Mouse (Mus musculus) layer of hippocampus, adult 9-10 months (tissue): ENCODE data around the gene Mecom.
A peak's percentile ranks its signal among the peaks of the same experiment; 100 is the strongest.
"Not testable (repeated sequence)": the region's sequence is repeated elsewhere in the genome, so short reads cannot be mapped to it uniquely, and the experiment has no call there.

ENCODE experiments used
- DNase-seq: peaks from one replicate; pipeline ENCODE4 v3.0.0; 2022; ENCODE audit warnings: low spot score

Mecom gene

DNA sequence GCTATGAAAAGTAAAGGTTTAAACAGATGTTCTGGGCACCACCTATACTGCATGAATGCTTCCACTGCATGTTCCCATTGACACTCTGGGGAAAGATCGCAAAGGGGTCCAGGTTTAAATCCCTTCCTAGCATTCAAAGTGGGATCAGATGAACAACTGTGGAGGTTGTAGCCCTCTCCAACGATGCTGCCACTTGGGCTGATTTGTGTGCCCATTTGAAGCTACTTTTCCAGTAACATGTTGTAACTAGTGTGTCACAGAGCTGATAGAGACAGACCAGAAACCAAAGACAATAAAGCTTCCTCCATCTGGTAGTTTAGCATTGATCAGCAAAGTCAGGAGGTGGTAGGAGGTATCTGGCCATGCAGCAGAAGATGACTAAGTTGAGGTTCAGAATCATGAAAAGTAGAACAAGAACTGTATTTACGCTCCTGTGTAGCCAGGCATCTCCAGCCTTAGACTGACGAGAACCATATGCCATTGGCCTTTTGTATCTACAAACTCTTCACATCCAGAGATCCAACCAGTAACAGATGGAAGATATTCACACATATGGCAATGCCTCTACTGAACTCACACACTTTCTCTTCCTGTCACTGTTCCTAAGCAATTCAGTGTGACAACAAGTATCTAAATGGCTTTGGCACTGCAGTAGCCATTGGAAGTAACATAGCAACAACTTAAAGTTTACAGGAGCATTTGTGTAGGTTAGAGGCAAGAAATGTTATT is 299.0 kb downstream of the Mecom start:
- peak; percentile 36 for DNase-seq

- DNase-seq, result no peak
These were observed 300.6 kb downstream of the Mecom start for GRCm38 (mm10) chr3:30247256-30247655.

DNA sequence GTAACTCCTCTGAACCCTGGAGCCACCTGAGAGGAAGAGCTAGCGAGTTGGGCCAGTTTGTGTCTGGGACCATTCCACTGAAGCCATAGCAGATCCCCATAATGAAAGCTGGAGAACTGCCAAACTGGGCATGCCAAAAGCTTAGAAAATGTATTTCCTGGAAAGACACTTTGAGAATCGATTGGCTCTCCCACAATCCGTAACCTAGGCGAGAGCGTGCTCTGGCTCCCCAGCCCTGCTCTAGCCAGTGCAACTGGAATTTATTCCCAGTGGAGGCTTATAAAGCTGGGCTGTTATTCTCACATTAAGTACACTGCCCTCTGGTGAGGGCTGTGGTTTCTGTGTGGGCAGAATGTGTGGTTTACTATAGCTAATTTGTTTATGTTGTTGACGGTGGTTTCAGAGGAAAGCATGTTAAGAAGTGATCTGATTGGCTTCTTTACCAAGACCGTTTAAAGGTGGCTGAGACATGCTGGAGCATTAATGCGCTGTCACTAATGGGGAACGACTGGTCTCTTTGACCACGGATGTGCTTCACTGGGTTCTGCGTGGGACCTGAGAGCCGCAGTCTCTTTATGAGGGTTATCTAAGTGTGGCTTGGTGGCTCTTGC is 301.3 kb downstream of the Mecom start:
- no peak for DNase-seq

DNA sequence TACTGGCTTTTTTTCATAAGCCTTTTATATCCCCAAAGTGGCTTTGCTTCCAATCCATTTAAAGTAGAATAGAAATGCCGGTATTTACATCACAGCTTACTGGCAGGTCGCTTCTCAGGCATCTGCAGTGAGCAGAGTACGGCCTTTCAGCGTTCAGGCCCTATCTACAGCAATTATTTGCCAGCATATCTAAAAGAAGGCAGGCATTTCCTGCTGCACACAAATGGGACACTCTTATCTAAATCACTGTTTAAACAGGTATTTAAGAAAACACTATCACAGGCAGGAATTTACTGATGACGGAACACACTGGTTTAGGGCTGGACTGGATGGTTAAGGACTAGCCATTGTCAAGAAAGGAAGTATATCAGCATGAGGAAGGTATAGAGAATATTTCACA is 301.9 kb downstream of the Mecom start:
- DNase-seq, result no peak

DNA sequence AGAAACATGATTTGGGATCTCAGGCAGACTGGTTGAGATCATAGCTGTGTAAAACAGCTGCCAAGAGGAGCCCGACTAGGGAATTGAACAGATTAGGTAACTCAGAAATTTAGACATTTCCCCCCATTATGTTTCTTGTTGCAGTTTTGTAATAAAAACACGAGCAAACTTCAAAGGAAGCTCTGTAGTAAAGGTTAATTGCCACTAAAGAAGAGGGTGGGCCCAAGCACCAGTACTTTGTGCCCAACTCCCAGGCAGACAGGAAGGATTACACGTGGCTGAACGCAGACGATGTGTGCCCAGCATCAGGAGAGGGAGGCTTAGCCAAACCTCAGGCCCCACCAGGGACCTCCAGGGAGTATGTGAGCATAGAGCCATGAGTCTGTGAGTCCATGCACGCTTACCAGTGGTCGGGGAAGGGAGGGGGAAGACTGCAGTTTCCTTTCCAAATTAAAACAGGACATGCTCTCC is 303.4 kb downstream of the Mecom start:
- no peak for DNase-seq

GRCm38 (mm10) chr3:30243776-30244275 is 304.0 kb downstream of the Mecom start:
- DNase-seq, result no peak

GRCm38 (mm10) chr3:30239416-30239815 is 308.4 kb downstream of the Mecom start:
- DNase-seq, result no peak

DNA sequence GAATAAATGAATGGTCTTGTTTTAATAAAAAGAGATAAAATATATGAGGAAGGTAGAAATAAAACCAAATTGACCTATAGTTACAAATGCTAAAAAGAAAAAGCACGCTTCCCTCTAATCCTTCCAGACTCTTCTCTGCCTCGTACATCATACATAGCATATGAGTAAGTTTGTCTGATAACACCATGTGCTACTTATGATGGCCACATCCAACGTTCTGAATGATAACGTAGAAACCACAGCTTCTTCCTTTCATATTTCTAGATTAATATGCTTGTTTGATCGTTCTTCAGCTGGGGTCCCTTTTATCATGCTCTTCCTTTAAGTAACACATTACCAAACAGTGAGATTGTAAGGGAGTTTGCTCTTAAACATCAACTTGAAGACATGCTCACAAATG is 310.3 kb downstream of the Mecom start:
- DNase-seq, result no peak

GRCm38 (mm10) chr3:30234018-30234417 is 313.8 kb downstream of the Mecom start:
- DNase-seq, result no peak

- no peak for DNase-seq
These were observed 319.7 kb downstream of the Mecom start for GRCm38 (mm10) chr3:30227964-30228670.

DNA sequence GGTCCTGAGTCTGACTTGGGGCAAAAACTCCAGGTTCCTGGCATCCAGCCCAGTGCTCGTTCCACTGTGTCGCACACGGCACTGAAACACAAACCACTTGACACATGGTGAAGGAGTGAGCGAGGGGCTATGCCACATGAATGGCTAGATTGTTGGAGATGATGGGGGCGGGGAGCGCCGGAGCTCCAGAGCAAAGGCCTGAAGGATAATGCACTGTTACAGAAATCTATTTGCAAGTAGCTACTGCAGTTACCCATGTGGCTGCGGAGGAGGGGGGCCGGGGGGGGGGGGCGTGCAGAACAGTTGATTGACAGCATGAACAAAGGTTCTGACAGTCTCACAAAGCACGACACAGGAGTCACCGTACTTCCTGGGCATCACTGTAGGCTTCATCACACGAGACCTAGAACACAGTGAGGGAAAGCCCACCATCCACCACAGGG is 320.9 kb downstream of the Mecom start:
- DNase-seq, result no peak

DNA sequence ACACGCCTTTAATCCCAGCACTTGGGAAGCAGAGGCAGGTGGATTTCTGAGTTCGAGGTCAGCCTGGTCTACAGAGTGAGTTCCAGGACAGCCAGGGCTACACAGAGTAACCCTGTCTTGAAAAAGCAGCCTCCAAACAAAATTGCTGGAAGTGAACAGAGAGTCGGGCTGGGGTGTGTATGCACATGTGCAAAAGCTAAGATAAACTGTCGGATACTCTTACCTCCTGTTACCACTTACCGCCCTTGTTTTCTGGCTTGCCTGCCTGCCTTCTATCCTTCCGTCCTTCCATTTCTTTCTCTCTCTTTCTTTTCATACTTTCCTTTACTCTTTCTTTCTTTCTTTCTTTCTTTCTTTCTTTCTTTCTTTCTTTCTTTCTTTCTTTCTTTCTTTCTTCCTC is 322.6 kb downstream of the Mecom start:
- DNase-seq, result not testable (repeated sequence)

DNA sequence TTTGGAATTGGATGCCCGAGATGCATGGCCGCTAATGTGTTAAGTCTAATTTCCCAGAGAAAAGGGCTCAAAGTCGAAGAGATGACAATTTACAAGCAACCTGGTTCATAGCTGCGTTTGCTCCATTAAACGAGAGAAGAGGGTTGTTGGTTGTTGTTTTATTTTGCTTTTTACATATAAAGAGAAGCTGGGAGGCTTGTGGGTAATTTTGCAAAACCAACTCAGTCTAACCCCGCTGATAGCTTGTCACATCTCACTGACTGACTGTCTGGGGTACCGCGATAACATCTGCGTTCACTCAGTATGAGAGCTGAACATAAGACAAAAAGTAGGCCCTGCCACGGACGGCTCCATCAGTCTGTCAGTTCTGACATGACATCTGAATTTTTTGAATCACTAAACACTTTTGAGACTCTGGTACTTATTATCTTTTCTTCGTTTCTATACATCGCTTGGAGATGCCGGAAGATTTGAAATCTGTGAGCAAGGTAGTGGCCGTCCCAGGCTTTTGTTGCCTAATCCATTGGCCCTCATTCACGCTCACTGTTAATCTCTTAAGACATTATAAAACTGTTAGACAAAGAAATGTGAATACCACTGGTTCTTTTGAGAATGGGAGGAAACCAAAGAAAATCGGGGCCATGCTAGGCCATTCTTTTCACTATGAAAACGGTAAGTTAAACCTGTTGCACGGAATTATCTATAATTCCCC is 327.0 kb downstream of the Mecom start:
- DNase-seq, result no peak

DNA sequence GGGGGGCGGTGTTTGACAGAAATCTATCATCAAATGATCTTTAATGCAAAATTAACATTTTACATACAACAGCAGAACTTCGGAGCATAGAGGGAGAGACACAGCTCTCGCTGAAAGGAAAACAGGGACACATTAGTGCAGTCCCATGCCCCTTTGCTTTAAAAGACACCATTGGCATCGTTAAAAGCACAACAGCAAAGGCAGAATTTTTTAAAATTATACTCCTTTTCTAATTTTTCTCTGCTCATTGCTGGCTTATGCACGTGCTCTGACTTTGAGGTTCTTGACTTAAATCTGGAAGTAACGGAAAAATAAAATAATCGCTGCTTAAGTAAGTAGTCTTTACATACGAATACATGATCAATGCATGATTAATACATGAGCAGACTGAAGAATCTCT is 327.9 kb downstream of the Mecom start:
- DNase-seq, result no peak

GRCm38 (mm10) chr3:30219190-30219884 is 328.5 kb downstream of the Mecom start:
- no peak for DNase-seq

DNA sequence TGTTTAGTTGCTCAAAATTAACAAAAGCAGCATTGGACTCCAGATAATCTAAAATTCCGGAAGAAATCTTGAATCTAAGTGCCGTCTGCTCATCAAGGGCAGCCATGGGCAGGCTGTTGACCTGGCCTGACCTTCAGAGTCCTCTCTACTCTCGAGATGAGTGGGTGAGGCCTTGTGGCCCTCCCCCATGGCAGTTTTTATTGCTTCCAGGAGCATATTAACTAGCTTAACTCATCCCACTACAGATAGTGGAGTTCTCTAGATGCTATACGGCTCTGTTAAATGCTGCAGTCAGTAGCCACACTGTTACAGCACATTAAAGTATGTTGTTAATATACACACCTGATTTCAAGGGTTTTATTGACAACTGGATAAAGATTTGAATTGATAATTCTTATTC is 333.2 kb downstream of the Mecom start:
- no peak for DNase-seq

- no peak for DNase-seq
These were observed 334.2 kb downstream of the Mecom start for GRCm38 (mm10) chr3:30213540-30214170.

DNA sequence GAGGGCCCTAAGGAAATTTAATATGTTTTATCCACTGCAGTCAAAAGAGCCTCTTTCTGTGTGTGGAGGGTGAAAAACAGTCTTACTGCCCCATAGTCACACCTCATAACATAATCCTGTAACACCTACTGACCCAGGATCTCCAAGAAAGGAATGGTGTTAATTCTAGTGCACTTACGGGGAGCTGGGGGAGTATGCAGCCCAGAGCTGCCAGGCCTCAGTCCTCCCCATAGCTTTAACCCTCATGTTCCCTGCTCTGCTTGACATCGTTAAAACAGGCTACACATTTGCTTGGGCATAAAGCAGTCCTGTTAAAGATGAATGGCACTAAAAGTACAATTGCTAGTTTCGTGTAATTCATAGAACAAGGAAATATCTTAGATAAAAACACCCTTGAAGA is 335.0 kb downstream of the Mecom start:
- DNase-seq, result no peak

DNA sequence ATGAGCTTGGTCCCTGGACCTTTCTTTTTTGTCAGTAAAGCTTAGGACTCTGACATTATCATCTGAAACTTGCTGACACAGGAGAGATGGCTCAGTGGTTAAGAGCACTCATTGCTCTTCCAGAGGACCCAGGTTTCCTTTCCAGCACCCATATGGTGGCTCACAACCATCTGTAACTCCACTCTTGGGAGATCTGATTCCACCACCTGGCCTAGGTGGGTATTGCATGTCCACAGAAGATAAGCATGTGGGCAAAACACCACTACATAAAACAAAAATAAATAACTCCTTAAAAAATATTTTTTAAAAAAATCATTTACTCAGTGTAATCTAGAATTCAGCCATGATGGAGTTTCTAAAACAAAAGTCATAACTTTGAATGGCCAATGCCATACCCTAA is 338.7 kb downstream of the Mecom start:
- no peak for DNase-seq

- no peak for DNase-seq
These were observed 339.9 kb downstream of the Mecom start for GRCm38 (mm10) chr3:30207886-30208285.

DNA sequence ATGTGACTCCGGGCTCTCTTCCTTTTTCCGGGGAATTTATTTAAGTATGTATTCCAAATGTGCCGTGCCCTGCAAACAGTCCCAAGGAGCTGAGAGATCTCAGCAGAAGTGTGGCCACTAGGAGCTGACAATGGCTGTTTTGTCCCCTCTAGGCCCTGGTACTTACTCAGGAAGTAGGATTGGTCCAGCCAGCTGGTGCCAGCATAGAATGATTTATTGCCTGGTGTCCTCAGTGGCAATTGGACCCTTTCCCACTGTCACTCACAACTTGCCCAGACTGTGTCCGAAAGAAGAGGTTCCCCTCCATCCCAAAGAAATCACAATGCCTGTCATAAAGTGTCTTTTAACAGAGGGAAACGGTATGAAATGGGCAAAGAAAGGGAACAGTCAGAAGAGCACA is 340.4 kb downstream of the Mecom start:
- DNase-seq, result no peak
